Mouse (Mus musculus) adrenal gland (tissue): ENCODE measurements at regions not wholly inside any gene's neighbourhood (a gene's known extent, or its start where the extent isn't known, plus 50 kb on each side); places are given as distances from the start of the nearest gene placed in this dataset.
"Not testable (repeated sequence)": the region's sequence is repeated elsewhere in the genome, so short reads cannot be mapped to it uniquely, and the experiment has no call there.

Experiments used
- intact Hi-C: fragments of 180-260 bp; cut with DNase I; formaldehyde crosslinking; loops from one replicate; pipeline ENCODE4 v1.15.1; 2025

GRCm38 (mm10) chr6:37747793-37748192, 122.8 kb upstream of the Trim24 start:
- intact Hi-C loops: not testable (repeated sequence)

- intact Hi-C loops: no loop called here
Observed at GRCm38 (mm10) chr6:37748296-37748980, 122.2 kb upstream of the Trim24 start.

GRCm38 (mm10) chr6:37749016-37749415, 121.6 kb upstream of the Trim24 start:
- intact Hi-C loops: no loop called here

DNA sequence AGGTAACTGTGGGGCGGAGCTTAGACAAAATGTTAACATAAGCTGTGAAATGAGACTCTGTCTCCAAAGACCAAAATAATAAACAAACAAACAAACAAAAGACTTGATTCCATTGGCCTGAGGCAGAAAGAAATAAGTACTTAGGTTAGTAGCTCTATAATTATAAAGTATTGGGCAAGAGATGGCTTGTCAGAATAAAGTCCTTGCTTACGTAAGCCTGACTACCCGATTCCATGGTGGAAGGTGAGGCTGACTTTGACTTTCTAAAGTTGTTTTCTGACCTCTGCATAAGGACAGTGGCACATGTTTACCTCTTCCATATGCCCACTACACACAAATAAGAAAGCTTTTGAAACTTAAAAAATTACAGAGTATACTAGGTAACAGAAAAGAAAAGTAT, 120.3 kb upstream of the Trim24 start:
- intact Hi-C loops: no loop called here

DNA sequence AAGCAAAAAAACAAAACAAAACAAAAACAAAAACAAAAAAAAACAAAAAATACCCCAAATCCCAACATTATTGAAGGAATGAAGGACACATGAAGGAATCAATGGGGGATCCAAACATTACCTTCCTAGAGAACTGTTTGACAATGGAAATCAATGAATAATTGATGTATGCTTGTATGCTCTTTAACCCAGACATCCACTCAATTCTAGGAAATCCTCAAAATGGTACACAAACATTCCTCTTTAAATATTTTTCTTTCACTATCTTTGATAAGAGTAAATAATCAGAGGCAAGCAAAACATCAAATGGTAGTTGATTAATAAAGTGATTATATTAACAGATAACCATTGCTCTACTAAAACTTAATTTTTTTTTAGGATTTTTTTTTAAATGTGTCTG, 118.9 kb upstream of the Trim24 start:
- intact Hi-C loops: no loop called here

DNA sequence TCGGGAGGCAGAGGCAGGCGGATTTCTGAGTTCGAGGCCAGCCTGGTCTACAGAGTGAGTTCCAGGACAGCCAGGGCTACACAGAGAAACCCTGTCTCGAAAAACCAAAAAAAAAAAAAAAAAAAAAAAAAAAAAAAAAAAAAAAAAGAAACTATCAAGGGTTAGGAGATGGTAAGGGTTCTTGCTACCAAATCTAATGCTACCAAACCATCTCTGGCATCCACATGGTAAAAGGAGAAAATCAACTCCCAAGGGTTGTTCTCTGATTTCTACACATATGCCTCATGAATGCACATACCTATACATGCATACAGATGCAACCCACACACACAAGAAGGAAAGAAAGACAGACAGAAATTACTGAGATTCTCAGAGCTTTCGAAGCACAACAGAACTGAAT, 109.6 kb upstream of the Trim24 start:
- intact Hi-C loops: not testable (repeated sequence)

GRCm38 (mm10) chr6:37763036-37763435, 107.6 kb upstream of the Trim24 start:
- intact Hi-C loops: no loop called here

DNA sequence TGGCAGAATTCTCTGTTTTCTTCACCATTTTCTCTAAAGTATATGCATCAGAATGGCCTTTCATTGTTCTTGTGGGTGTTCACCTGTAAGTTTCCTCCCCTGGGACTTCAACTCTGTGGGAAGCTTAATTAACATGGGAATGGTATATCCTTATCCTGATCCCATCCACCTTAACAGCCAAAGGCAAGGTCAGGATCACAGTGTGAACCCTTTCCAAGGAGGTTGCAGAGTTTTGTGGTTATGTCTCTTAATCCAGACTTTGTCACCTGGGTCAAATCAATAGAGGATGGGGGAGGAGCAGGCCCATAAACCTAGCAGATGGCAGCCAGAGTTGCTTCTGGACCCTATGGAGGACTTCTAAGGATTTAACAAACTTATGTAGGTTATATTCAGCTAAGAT, 102.9 kb upstream of the Trim24 start:
- intact Hi-C loops: no loop called here

GRCm38 (mm10) chr6:37773294-37773693, 97.3 kb upstream of the Trim24 start:
- intact Hi-C loops: no loop called here

DNA sequence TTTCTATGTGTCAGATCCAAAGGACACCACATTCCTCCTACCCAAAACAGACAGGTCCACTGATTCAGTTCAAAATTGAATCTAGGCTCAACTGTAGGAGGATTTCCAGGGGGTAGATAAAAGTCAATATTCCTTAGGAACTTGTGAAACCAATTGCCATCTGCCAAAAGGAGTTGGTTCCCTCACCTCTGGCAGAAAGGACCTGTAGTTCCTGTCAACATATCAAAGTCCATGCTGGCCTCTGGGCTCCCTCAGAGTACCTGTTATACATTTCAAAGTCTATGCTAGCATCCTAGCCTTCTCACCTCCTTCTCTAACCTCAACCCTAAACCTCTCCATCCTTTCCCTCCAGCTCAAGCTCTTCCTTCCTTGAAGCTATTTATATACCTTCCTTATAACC, 95.5 kb upstream of the Trim24 start:
- intact Hi-C loops: no loop called here

GRCm38 (mm10) chr6:37779893-37780292, 90.7 kb upstream of the Trim24 start:
- intact Hi-C loops: no loop called here

DNA sequence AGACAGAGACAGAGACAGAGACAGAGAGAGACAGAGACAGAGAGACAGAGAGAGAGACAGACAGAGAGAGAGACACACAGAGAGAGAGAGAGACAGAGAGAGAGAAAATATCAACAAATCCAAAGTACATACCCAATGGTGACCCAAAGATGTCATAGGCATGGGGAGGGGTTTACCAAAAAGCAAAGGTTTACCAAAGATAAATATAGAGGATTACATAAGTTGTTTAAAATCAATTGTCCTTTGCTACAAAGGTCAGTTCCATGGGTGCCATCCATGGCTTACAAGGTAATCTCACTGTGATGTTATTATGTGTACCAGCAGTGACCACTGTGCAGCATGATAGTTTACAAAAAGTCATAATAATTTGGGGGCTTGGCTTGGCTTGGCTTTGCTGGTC, 88.7 kb upstream of the Trim24 start:
- intact Hi-C loops: no loop called here

DNA sequence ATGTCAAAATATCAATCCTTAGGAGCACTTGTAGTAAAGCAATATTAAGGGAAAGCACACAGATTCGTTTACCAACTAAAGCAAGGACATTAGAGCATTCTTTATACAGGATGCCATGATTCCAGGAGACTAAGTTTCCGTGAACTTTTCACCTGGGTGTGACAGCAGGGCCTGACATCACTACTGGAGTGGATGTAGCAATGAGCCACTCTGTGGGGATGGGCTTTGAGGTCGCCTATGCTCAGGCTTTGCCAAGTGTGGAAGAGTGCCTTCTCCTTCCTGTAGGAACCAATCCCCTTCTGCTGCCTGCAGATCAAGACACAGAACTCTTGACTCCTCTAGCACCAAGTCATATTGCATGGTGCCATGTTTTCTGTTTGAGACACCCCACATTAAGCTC, 85.3 kb upstream of the Trim24 start:
- intact Hi-C loops: not testable (repeated sequence)

DNA sequence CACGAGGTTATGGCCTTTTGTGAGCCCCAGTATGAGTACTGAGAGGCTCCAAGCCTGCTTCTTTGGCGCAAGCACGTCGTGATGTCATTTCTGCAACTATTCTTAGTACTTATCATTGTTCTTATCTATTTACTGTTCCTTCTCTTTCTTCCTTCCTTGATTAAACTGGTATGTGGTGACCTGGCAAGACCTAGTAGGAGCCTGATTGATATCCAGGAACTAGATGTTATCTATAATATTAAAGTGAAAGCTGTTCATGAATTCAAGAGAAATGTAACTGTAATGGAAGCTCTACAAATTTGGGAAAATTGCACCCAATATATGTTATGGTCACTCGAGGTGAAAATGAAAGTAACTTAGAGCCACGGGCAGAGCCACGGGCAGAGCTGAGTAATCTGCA, 84.9 kb upstream of the Trim24 start:
- intact Hi-C loops: no loop called here

GRCm38 (mm10) chr6:37787858-37788257, 82.8 kb upstream of the Trim24 start:
- intact Hi-C loops: not testable (repeated sequence)

DNA sequence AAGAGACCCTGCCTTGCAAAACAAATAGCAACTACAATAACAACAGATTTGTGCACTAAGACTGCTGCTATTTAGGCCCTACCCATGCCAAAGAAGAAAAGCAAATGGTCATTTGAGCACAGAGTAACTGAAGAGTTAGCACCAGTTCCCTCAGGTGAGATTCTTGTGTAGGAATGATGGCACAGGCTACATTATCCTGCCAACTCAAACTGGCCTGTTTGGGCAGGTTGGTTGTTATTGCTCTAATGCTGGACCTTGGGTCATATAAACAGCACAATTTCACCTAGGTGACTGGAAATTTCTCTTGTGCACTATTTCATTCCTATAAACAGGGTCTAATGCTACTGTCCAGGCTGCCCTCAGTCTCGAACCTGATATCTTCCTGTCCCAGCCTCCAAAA, 79.7 kb upstream of the Trim24 start:
- intact Hi-C loops: no loop called here

DNA sequence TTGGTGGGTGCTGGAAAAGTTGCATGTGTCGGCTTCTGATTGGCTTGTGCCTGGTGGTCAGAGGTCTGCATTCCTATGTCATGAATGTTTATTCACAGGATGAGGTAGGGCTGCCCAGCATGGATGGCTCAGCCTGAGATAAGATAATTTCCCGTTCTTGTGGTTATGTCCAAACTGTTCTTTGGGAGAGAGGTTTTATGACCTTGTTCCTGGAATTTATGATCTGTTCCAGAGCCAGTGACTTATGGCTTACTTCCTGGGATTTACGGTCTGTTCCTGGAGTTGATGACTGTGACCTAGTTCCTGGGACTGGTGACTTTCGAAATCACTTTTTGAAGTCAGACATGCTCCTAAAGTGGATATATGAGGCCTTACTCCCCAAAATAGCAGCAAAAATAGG, 76.4 kb upstream of the Trim24 start:
- intact Hi-C loops: no loop called here

DNA sequence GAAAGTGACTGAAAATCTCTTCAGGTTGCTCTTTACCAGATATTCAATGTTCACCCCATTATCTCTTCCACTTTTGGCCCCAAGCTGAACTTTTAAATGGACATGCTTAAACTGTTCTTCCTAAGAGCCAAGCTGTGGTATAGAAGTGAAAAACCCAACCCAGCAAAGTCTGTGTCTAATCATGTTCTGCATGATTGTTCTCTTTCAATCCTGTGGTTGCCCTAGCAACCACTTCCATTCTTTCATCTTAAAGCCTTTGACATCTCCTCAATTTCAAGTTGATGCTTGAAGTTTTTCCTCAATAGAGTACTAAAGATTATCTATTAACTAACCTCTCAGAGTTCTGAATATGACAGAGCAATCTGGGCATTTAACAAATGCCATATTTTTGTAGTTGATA, 75.6 kb upstream of the Trim24 start:
- intact Hi-C loops: no loop called here

- intact Hi-C loops: no loop called here
Observed at GRCm38 (mm10) chr6:37803231-37803630, 67.4 kb upstream of the Trim24 start.

- intact Hi-C loops: not testable (repeated sequence)
Observed at GRCm38 (mm10) chr6:37805896-37806295, 64.7 kb upstream of the Trim24 start.

DNA sequence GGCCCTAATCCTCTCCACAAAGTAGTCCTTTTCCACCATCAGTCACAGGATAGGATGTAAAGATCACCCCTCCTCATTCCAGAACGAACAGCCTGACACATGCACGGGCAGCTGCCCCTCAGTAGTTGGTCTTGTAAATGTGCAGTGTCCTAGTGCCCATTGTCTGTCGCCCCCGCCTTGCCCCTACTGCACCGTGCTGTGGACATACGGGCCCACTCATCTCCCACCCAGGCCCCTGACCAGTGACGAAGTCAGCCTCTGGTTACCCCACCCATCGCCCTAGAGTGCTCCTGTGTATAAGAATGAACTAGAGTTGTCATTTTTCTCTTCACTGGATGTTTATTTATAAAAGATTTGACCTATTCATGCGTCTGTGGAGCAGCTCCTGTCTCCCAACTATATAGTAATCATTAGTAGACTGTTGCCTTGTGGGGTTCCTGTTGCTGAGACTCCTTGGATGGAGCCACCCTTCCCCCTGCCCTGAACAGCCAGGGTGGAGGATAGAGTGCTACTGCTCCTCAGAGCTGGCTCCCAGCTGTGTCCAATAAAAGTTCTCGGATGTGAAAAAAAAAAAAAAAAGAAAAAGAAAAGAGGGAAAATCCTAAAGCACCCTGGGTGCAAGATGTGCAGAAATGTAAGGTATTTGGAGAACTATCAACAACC, 64.0 kb upstream of the Trim24 start:
- intact Hi-C loops: not testable (repeated sequence)

DNA sequence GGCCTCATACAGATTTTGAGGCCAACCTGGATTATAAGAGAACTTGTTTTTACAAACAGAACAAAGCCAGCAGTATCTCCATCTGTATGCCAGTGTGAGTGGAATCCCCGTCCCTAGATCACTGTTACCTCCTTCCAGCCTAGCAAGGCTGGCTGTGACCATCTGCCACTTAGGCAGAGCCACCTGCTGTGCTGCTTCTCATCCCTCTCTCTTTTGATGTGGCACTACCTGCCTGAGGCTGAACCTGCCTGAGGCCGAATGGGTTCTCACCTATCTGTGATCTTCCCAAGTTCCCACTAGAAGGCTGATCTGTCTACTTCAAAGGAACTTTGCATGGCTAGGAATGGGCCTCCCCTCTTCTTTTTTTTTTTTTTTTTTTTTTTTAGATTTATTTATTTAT, 55.4 kb upstream of the Trim24 start:
- intact Hi-C loops: not testable (repeated sequence)
